Mouse (Mus musculus) frontal cortex, postnatal 14 days (tissue): ENCODE data around the gene Gm10282.

Experiments used
- DNase-seq, 2 experiments: peaks; one replicate each; pipeline ENCODE4 v3.0.0; 2022; ENCODE audit warnings: low spot score in 2 of 2

Gene Gm10282

DNA sequence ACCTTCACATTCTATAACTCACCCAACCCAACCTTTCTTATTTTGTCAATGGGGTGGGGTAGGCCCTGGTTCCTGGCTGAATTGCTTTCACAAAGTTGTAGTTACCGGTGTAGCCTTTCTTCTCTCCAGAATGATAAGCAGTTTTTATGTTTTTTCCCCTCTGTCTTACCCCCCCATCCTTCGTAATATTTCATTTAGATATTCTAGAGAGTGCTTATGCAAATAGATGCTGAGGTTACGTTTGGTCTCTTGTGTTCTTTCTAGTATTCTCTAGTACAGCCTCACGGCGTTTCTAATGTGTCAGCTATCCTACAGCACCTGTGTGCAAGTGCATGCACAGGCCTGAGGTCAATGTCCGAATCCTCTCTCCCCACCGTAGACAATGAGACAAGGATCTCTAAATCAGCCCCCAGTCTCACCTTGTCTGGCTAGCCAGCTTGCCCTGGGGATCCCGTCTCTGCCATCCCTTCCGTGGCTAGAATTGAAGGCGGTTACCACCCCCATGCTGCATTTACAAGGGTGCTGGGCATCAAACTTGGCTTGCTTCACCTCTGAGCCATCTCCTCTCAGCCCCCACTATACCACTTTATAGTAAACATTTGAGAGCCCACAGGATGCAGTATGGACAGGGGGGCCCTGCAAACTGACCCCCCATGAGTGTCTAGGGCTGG lies 19.1 kb upstream of the Gm10282 start:
- no peak for DNase-seq

DNA sequence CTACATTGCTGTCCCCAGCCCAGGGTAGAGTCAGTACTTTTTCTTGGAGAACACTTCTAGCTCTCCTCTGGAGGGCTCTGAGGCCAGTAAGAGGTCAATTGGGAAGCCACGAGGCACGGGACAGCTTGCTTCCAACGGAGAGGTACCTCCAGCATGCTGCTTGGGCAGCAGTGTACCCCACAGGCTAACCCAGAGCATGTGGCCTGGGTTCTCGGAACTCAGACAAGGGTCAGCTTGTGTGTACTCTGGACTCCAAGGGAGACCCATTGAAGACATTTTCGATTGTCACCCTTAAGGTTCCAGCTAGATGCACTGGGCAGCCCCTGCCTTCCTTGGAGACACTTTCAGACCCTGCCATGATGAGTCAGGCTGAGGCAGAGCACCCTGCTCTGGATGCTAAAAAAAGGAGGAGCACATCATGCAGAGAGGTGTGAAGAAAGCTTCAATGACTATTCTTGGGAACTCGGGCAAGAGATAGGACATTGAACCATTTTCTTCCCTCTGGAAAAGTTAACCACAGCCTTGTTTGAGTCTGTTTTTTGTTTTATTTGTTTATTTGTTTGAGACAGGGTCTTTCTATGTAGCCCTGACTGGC lies 18.2 kb upstream of the Gm10282 start:
- no peak for DNase-seq

DNA sequence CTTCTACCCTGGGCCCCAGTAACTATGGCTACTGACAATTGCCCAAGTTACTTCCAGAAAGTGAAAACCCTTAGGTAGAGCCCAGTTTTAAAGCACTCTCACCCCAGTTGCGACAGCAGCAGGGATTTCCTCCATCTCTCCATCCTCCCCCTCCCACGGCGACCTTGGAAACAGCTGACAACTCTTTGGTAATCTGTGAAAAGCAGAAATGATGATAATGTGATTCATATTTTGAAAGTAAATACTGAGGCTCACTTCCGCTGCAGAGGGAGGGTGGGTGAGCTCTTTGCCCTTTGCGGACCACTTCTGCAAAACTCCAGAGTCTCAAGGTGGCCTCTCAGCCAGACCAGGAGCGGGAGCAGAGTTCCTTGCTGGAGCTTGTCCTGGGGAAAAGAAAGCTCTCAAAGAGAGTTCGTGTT lies 17.4 kb upstream of the Gm10282 start:
- DNase-seq: no peak

DNA sequence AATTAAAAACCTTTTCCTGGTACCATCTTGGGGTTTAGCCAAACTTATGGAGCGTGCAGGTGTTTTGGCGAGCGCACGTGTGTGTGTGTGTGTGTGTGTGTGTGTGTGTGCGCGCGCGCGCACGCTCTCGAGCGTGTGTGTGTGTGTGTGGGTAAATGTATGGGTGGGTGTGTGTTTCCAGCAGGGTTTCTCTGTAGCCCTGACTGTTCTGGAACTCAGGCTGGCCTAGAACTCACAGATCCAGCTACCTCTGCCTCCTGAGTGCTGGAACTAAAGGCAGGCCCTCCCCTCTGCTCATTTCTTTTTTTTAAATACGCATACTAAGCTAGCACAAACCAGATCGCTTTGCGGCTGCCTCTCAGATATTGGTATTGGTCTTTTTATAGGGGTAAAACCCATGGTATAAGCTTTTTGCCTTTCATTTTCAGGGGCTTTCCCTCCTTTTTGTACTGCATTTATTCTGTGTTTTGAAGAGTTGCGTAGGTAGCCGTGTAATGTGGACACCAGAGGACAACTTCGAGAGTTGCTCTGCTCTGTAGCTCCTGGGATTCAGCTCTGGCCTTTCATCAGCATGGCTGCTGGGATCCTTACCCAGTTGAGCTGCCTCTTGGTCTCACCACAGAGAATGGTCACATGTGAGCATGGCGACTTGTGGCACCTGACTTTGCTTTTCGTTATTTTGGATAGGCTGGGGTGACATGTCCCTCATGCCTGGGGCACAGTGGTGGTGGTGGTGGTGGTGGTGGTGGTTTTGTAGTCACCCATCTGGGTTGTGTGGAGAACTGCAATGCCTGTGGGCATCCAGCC lies 16.8 kb upstream of the Gm10282 start:
- DNase-seq: no peak

GRCm38 (mm10) chr8:72320803-72321583 lies 15.9 kb upstream of the Gm10282 start:
- no peak for DNase-seq

- DNase-seq: no peak
Measured at GRCm38 (mm10) chr8:72319921-72320802, 15.1 kb upstream of the Gm10282 start.

DNA sequence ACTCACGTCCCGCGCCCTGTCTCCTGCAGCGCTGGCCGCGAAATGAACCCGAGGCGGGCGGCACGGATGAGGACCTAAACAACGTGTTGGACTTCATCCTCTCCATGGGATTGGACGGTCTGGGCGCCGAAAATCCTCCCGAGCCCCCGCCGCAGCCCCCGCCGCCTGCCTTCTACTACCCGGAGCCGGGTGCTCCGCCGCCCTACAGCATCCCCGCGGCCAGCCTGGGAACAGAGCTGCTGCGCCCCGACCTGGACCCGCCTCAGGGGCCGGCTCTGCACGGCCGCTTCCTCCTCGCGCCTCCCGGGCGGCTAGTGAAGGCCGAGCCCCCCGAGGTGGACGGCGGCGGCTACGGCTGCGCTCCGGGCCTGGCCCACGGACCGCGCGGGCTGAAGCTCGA lies 14.3 kb upstream of the Gm10282 start:
- DNase-seq: no peak

GRCm38 (mm10) chr8:72318801-72319322 lies 13.8 kb upstream of the Gm10282 start, which contains the start of gene Klf2:
Gene Klf2 (plus strand): TSS chr8:72319033.
- DNase-seq: peak; percentile 83 to 84

GRCm38 (mm10) chr8:72317741-72318301 lies 12.8 kb upstream of the Gm10282 start:
- no peak for DNase-seq

DNA sequence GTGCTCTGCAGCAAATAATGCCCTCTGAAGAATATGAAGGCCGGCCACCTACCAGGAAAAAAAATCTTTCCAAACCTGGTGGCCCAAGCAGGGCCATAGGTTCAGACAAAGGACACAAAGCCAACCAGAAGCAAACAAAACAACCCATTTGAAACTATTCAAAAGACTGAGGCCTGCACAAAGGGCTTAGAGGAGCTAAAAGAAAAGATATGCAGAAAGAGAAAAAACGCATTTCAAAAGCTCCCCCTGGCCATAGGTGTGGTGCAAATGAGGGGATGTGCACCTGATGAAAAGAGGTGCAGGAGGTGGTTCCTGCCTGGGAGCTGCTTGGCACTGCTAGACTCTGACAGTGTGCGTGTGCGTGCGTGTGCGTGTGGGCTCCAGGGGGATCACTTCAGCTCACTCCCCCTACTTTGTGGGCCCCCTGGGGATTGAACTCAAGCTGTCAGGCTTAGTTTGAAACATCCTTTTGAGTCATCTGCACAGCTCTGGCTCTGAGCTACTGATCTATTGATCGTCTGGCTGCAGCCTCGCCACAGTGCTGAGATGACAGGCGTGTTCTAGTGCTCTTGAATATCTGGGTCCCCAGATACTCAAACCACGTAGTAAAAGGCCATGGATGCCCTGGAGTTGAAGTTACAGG lies 11.1 kb upstream of the Gm10282 start:
- no peak for DNase-seq

GRCm38 (mm10) chr8:72312926-72313518 lies 8.0 kb upstream of the Gm10282 start:
- no peak for DNase-seq

GRCm38 (mm10) chr8:72310849-72311506 lies 5.9 kb upstream of the Gm10282 start:
- peak; percentile 45 to 55 for DNase-seq

- DNase-seq: no peak
Measured at GRCm38 (mm10) chr8:72308276-72308675, 3.2 kb upstream of the Gm10282 start.

- DNase-seq: no peak
Measured at GRCm38 (mm10) chr8:72306913-72307312, 1.9 kb upstream of the Gm10282 start.

DNA sequence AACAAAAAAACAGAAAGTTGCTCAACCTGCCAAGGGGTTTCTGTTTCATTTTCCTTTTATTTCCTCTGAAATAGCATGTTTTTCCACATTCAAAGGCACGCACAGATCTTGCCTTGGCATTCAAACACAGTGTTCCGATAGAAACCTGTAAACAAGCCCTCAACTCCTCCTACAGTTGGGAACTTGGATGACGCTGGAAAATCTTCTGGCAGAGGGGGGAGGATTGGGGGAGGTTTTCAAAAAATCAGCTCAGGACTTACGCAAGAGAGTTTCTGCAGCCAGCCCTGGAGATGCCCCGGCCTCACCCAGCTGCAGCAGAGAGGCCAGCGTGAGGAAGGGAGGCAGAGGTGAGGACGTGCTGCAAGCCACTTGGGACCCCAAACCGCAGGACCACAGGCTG lies 1.4 kb downstream of the Gm10282 start:
- DNase-seq: no peak

DNA sequence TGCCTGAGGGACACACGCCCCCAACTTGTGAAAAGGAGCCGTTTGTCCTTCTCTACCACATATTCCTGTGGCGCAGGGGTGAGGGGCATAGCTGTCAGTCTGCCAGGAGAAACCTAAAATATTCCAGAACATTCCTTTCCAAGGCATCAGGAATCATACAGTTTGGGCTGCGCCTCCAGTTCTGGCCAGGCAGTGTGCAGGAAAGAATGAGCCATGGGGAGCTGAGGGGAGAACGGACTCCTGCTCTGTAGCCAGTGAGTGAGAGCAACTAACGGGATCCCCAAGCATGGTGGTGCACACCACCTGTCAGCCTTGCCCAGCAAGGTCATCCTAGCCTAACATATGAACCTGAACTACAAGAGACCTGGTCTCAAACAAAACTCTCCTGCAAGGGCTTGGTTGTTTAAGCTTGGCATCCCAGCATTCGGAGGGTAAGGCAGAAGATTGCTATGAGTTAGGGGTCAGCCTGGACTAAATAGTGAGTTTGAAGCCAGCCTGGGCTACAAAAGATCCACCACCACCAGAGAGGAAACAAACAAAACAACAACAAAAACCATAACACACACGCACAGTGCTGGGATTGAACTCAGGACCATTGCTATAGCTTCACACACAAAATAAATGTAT lies 2.0 kb downstream of the Gm10282 start:
- DNase-seq: no peak

- no peak for DNase-seq
Measured at GRCm38 (mm10) chr8:72301497-72301896, 3.6 kb downstream of the Gm10282 start.

- no peak for DNase-seq
Measured at GRCm38 (mm10) chr8:72300654-72301400, 4.2 kb downstream of the Gm10282 start.
